Mouse (Mus musculus): ENCODE results near the gene Gm21725. TPM values are rescaled to one million over a fixed set of nuclear protein-coding genes. Genes with fewer than 3 reads are reported as not detected.
"Not testable (repeated sequence)": the region's sequence is repeated elsewhere in the genome, so short reads cannot be mapped to it uniquely, and the experiment has no call there.

Gene Gm21725
- polyA plus RNA-seq (2015; fragmentation: Nextera tagmentation; extraction: Ambion mirVana): not detected in 2 replicates

DNA sequence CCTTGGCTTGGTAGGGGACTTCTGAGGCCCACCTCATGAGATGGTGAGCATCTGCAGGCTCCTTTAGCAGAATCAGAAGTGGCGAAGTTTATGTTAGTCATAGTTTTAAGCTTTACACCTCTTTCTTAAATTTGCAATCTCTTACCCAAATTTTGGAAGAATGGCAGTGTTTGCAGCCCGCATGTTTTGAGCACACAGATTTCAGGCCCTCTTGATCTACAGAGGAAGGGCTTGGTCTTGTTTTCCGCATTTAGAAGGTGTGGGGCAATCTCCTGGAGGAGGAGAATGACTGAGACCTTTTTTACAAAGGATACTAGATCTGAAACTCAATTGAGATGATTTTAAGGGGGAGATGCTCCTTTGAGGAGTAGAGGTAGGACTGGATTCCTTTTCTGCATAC is at the start of gene Gm21725:
Gene Gm21725, minus strand, starts transcription at position 101 of the 400 bp plus-strand sequence.
- not testable (repeated sequence) for H3K9ac ChIP-seq (ENCODE audit: low read depth, low read length); H3K27ac ChIP-seq (ENCODE audit: low read depth, low read length); H3K4me3 ChIP-seq (ENCODE audit: low read length); H3K4me2 ChIP-seq (ENCODE audit: low read length); H3K4me1 ChIP-seq (ENCODE audit: control insufficient read depth, insufficient read depth, low read depth, low read length); H3K9me3 ChIP-seq (ENCODE audit: control insufficient read depth, low read length); ATAC-seq; H3K36me3 ChIP-seq (ENCODE audit: control insufficient read depth, insufficient read depth, low read length); H3K27me3 ChIP-seq (replicated peaks; ENCODE audit: control insufficient read depth, insufficient read depth, low read length)
- no CpG with 5 or more reads among the region's 3 CpGs for WGBS

Other genes starting within 250 kb of the Gm21725 start
- not detected in 2 replicates for gene Gm21891, start 215.6 kb downstream of the Gm21725 start, polyA plus RNA-seq (2015; fragmentation: Nextera tagmentation; extraction: Ambion mirVana)
- gene Gm21425, start 187.1 kb downstream of the Gm21725 start, polyA plus RNA-seq (2015; fragmentation: Nextera tagmentation; extraction: Ambion mirVana): not detected in 2 replicates
- not detected in 2 replicates for gene Gm21828, start 125.1 kb downstream of the Gm21725 start, polyA plus RNA-seq (2015; fragmentation: Nextera tagmentation; extraction: Ambion mirVana)
- gene Gm21440, start 96.7 kb downstream of the Gm21725 start, polyA plus RNA-seq (2015; fragmentation: Nextera tagmentation; extraction: Ambion mirVana): not detected in 2 replicates
- gene Gm21454, start 96.6 kb downstream of the Gm21725 start, polyA plus RNA-seq (2015; fragmentation: Nextera tagmentation; extraction: Ambion mirVana): not detected in 2 replicates
- not detected in 2 replicates for gene Gm21866, start 116.5 kb upstream of the Gm21725 start, polyA plus RNA-seq (2015; fragmentation: Nextera tagmentation; extraction: Ambion mirVana)
- gene Gm20773, start 145.0 kb upstream of the Gm21725 start, polyA plus RNA-seq (2015; fragmentation: Nextera tagmentation; extraction: Ambion mirVana): not detected in 2 replicates

All from hindbrain, embryonic 16.5 days (tissue).